Mouse (Mus musculus) hindlimb bud, embryonic 11.5 days (tissue): ENCODE measurements around the gene Crybg1.

Experiments used
- DNase-seq: peaks from one replicate; pipeline ENCODE4 v3.0.0-alpha.2; 2012; ENCODE audit warnings: low read depth, low spot score; ENCODE audit errors: extremely low spot score

Crybg1 gene

GRCm38 (mm10) chr10:44148337-44149317 lies at the start of gene Crybg1:
Crybg1 (minus strand) TSS chr10:44148853.
- DNase-seq = no peak

- peak; percentile 71 for DNase-seq
These were observed 28.7 kb upstream of the Crybg1 start for GRCm38 (mm10) chr10:44177365-44177764.

GRCm38 (mm10) chr10:44176548-44176947 lies 27.9 kb upstream of the Crybg1 start:
- DNase-seq = no peak

- no peak for DNase-seq
These were observed 27.5 kb upstream of the Crybg1 start for GRCm38 (mm10) chr10:44176120-44176519.

GRCm38 (mm10) chr10:44170145-44170544 lies 21.5 kb upstream of the Crybg1 start:
- no peak for DNase-seq

GRCm38 (mm10) chr10:44167061-44167460 lies 18.4 kb upstream of the Crybg1 start:
- DNase-seq = no peak

- DNase-seq = no peak
These were observed 15.8 kb upstream of the Crybg1 start for GRCm38 (mm10) chr10:44164258-44164975.

GRCm38 (mm10) chr10:44163028-44163427 lies 14.4 kb upstream of the Crybg1 start:
- DNase-seq = no peak

- no peak for DNase-seq
These were observed 11.5 kb upstream of the Crybg1 start for GRCm38 (mm10) chr10:44160150-44160549.

GRCm38 (mm10) chr10:44157489-44157888 lies 8.8 kb upstream of the Crybg1 start:
- DNase-seq = no peak

- DNase-seq = no peak
These were observed 1.8 kb upstream of the Crybg1 start for GRCm38 (mm10) chr10:44150501-44150900.

GRCm38 (mm10) chr10:44143401-44143800 lies 5.3 kb downstream of the Crybg1 start:
- no peak for DNase-seq

- no peak for DNase-seq
These were observed 10.4 kb downstream of the Crybg1 start for GRCm38 (mm10) chr10:44138137-44138855.

GRCm38 (mm10) chr10:44126047-44126446 lies 22.6 kb downstream of the Crybg1 start:
- DNase-seq = no peak

- no peak for DNase-seq
These were observed 24.2 kb downstream of the Crybg1 start for GRCm38 (mm10) chr10:44124400-44124933.

- no peak for DNase-seq
These were observed 30.0 kb downstream of the Crybg1 start for GRCm38 (mm10) chr10:44118616-44119015.

- no peak for DNase-seq
These were observed 31.9 kb downstream of the Crybg1 start for GRCm38 (mm10) chr10:44116796-44117195.

- DNase-seq = no peak
These were observed 34.0 kb downstream of the Crybg1 start for GRCm38 (mm10) chr10:44114611-44115010.

- no peak for DNase-seq
These were observed 36.5 kb downstream of the Crybg1 start for GRCm38 (mm10) chr10:44112005-44112675.

- DNase-seq = no peak
These were observed 37.5 kb downstream of the Crybg1 start for GRCm38 (mm10) chr10:44111168-44111567.
